Mouse (Mus musculus): ENCODE results near the gene Dtnb.

DNA sequence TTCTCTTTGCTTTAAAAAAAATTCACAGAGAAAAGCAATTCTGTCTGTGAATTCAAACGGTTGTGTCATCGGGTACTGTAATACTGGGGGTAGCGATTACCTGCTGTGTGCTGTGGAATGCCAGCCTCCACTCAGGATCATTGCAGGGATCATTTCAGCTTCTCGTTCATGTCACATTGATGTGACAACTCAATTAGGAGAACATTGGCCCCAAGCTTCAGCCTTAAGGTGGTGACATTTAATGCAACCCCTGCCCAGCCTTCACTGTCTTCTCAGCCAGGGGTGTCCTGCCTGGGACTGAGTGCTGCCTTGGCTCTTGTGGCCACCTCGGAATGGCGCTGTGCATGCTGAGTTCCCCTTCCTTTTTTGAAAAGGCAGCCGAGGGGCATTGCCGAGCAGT is 101.7 kb downstream of the Dtnb start:
- TF ChIP-seq CTCF (IDR thresholded peaks at IDR 0.05; ENCODE audit: extremely low read depth, insufficient read length, insufficient replicate concordance, low read depth, low read length) (no peak), POLR2A (IDR thresholded peaks at IDR 0.05; ENCODE audit: low read depth, low read length) (no peak)
